Mouse (Mus musculus): ENCODE results near the gene Mgll. TPM values are rescaled to one million over a fixed set of nuclear protein-coding genes. Genes with fewer than 3 reads are reported as not detected.
A peak's percentile ranks its signal among the peaks of the same experiment; 100 is the strongest.

The Mgll gene
- total RNA-seq (2014; fragmentation: Nextera tagmentation) (0.99 TPM in 1 of 2 replicates, not detected in the other), total RNA-seq (2017) (0.26 and 2.0 TPM in 2 replicates)

DNA sequence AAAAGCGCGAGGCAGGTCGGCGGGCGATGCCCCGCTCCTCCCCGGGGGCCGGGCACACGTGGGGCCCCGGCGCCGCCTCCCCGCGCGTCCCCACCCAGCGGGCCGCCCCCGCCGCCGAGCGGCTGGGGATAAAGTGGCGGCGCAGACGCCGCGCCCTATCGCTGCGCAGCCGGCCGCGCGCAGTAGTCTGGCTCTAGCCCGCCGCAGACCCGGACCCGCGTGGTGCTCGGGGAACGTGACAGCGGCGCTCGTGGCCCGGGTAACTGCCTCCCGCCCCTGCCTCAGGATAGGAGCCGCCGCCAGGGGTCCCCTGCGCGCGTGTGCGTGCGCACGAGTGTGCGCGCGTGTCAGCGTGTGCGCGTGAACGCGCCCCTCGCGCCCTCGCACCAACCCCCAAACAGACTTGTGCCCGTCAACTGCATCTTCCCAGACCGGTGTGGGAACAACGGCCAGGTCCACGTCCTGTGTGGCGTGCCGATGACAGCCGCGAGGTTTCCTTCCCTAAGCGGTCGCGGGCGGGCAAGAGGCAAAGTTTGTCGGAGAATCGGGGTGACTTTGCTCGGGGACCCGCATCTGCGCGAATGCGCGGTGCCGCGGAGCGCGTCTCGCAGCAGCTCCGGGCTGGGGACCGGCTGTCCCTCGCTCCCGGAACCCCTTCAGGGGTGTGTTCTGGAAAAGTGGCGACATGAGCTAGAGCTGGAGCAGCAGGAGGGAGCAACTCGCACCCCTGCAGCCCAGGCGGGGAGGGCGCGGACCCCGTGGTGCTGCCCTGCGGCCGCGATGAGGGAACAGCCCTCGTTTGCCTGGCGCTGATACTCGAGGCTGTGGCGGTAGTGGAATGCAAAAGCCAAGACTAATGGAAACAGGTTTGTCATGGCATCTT, at the start of gene Mgll:
Gene Mgll, plus strand, starts transcription at position 100 of the 883 bp plus-strand sequence.
- peak; percentile 67 for ATAC-seq (replicated peaks; ENCODE audit: poor library complexity, severe bottlenecking)

DNA sequence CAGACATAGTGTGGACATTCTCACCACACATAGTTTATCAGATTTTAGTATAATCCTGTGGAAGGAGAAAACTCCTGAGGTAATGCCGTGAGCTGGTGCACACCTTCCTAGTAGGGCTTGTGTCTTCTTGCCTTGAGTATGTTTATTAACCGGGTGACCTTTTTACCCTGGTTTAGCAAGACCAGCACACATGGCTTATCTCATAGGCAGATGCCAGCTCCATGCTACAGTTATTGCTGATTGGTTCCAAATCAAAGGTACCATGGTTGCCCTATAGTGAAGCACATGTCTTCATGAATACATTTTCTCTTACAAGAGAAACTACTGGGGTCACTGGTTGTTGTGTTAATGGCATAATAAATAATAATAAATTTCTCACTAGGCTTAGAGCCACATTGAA, 48.4 kb upstream of the Mgll start:
- ATAC-seq (replicated peaks; ENCODE audit: poor library complexity, severe bottlenecking) = no peak

- ATAC-seq (replicated peaks; ENCODE audit: poor library complexity, severe bottlenecking) = no peak
These were observed 47.2 kb upstream of the Mgll start for GRCm38 (mm10) chr6:88676753-88677736.

DNA sequence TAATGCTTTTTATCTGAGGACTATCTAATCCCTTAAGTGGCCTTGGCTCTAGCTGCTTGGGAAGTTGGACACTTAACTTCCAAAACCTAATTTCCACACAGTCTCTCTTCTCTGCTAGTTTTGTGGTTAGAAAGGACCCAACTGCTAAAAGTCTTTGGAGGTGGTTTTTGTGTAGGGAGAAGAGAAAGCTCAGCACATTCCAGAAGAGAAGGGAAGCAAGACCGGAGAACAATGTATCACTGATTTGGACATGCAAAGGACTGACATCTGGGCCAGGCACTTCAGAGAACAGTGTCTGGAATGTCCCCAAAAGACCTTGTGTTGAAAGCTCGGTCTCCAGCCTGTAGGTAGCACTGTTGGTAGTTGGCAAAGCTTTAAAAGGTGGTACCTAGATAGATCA, 46.5 kb upstream of the Mgll start:
- no peak for ATAC-seq (replicated peaks; ENCODE audit: poor library complexity, severe bottlenecking)

DNA sequence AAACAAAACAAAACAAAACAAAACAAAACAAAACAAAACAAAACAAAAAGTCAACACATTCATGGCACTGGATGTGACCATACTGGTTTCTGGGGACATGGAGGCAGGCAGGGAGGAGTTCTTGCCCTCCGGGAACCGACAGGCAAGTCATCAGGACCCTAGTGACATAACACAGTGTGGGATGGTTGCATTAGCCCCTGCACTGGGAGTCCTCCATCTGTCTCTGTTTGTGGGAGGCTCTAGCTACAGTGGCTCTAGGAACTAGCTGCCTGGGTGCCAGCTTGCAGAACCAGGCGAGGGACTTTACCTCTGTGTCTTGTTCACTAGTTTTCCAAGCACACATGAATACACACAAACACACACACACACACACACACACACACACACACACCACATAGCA, 43.2 kb upstream of the Mgll start:
- ATAC-seq (replicated peaks; ENCODE audit: poor library complexity, severe bottlenecking) = no peak

DNA sequence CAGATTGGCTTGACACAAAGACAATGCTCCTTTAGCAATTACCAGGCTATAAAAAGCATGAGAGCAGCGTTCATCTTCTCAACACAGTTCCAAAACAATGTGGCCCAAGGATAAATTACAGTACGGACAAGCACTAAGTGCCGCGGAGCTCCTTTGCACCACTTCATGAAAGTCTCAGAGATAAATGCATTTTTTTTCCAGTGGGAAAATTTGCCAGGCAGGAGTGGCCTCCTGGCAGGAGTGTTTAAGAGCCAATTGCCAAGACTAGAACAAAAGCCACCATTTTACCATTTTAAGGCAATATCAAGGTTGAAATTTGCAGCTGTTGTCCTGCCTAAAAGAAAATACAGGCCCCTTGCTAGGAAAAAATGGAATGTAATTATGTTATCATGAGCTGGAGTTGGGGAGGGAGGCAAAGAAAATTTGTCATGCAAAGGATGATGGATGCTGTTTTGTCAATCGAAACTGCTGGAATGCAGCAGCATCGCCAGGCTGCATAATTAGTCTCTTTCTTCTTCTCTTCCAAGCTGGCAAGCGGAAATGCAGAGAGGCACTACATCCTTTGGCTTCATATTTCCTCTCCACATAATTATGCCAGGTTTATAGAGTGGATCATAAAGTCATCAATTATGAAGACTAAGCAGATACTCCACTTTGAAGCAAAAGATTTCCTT, 40.7 kb upstream of the Mgll start:
- no peak for ATAC-seq (replicated peaks; ENCODE audit: poor library complexity, severe bottlenecking)

GRCm38 (mm10) chr6:88688171-88688570, 36.0 kb upstream of the Mgll start:
- no peak for ATAC-seq (replicated peaks; ENCODE audit: poor library complexity, severe bottlenecking)

DNA sequence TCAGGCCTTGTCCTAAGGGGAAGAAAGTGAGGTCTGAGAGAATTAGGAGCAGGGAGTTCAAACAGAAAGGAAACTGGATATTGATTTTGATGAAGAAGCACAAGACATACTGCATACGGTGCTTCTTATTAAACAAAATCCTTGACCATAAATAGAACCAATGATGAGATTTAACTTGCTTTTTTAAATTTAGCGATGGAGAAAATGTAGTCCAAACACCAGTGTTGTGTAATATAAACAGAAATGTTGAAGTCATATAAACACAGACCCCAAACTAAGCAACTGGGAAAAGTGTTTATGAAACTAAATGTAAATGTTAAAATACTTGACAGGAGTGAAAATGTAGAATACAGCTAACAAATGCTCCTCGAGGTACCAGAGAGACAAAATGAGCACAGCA, 35.5 kb upstream of the Mgll start:
- ATAC-seq (replicated peaks; ENCODE audit: poor library complexity, severe bottlenecking) = no peak

GRCm38 (mm10) chr6:88690211-88690610, 34.0 kb upstream of the Mgll start:
- ATAC-seq (replicated peaks; ENCODE audit: poor library complexity, severe bottlenecking) = no peak

DNA sequence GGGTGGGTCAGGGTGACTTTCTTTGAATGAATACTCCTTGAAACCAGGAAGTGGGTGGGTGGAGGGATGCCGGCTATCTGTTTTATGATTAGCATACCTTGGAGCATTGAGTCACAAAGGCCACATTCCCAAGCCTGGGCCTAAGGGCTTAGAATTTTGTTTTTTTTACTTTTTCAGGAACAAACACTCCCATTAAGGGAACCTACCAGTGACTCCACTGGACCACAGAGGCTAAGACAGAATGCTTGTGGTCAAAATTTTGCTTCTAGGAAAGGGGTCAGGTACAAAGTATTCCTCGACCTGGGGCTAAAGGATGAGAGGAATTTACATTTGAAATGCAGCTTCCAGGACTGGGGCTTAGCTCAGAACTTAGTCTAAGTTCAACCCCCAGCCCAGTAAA, 32.9 kb upstream of the Mgll start:
- ATAC-seq (replicated peaks; ENCODE audit: poor library complexity, severe bottlenecking) = no peak

- ATAC-seq (replicated peaks; ENCODE audit: poor library complexity, severe bottlenecking) = no peak
These were observed 21.3 kb upstream of the Mgll start for GRCm38 (mm10) chr6:88702887-88703286.

- no peak for ATAC-seq (replicated peaks; ENCODE audit: poor library complexity, severe bottlenecking)
These were observed 20.5 kb upstream of the Mgll start for GRCm38 (mm10) chr6:88703731-88704130.

- peak; percentile 12; the same call in 1 of the 2 replicates for ATAC-seq (replicated peaks; ENCODE audit: poor library complexity, severe bottlenecking)
These were observed 15.6 kb upstream of the Mgll start for GRCm38 (mm10) chr6:88708401-88709278.

DNA sequence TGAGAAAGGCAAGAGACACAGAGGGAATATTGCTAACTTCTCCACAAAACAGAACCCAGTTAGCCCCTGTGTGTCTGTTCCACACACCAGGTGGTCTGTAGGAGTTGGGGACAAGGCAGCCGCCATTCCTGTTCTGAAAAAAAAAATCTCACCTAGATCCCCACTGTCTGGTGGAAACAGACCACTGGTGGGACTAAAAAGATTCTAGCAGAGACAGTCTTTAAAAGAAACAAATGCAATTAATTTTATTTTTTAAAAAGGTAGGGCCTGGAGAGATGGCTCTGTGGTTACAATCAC, 15.0 kb upstream of the Mgll start:
- ATAC-seq (replicated peaks; ENCODE audit: poor library complexity, severe bottlenecking) = no peak

DNA sequence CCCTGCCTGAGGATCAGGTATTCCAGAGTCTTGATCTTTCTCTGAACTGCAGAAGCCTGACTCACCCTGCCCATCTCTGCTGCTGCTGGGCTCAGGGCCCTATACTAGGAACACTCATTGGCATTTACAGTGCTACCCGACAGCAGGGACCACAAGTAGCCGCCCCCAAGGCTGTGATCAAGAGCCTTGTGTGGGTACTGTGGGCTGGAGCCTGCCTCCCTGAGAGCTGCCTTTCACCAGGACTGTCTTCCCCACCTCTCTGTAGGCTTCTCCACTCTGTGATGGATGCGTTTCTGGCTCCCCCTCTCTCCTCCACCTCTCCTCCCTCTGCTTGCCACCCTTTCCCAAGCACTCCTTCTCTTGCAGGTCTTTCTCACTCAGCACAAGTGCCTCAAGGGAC, 12.9 kb upstream of the Mgll start:
- no peak for ATAC-seq (replicated peaks; ENCODE audit: poor library complexity, severe bottlenecking)

DNA sequence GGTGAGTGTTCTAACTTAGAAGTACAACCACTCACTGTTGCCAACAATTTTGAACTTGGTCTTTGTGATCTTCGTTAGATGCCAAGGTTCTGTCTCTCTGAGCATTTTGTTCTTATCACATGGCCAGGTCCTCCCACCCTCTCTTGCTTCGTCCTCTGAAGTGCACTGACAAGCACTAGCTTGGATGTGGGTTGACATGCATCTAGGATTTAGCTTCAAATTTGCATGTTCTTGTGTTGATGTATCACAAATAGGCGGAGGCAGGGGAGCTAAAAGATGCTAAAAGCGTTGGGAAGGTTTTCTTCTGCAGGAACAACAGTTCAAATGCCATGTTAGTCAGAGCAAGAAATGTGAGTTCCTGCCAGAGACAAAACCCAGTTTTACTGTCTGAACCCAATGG, 12.1 kb upstream of the Mgll start:
- ATAC-seq (replicated peaks; ENCODE audit: poor library complexity, severe bottlenecking) = no peak

- ATAC-seq (replicated peaks; ENCODE audit: poor library complexity, severe bottlenecking) = no peak
These were observed 10.9 kb upstream of the Mgll start for GRCm38 (mm10) chr6:88713320-88713719.

DNA sequence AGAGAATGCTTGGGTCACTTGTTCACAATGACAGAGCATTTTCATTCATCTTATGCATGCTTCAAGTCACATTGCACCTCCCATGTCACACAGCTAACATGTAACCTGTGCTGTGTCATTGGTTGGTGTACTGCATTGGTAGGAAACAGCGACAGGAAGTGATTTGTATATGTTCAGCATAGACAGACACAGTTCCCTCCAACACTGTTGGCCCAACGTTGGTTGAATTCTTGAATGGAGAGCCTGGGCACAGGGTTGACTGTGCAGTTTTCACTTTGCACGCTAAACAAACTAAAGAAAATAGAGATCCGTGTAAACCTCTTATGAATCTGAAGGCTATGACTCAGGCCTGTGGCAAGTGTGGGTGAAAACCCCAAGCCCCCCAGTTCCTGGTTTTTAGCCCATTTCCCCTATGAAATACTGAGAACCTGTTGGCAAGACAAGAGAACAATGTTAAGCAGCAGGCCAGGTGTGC, 10.0 kb upstream of the Mgll start:
- ATAC-seq (replicated peaks; ENCODE audit: poor library complexity, severe bottlenecking) = peak; percentile 56

GRCm38 (mm10) chr6:88715378-88715781, 8.8 kb upstream of the Mgll start:
- no peak for ATAC-seq (replicated peaks; ENCODE audit: poor library complexity, severe bottlenecking)

GRCm38 (mm10) chr6:88715966-88716365, 8.2 kb upstream of the Mgll start:
- ATAC-seq (replicated peaks; ENCODE audit: poor library complexity, severe bottlenecking) = no peak

Measured in granulocyte monocyte progenitor cell, adult 5-6 weeks (primary cell).